ENCODE assay signal across 8 mouse cellular contexts in genomic region chrX:21334499-21335032, GRCm38 (mm10).
A peak's percentile ranks its signal among the peaks of the same experiment; 100 is the strongest.
DNase-seq lines count a peak whose midpoint lies in the region; ATAC-seq and TF ChIP-seq lines count a peak whose summit lies in the region.

No protein-coding gene starts in this region.

- no peaks in the 10 kb centered on the region for H3K27me3 ChIP-seq in forebrain, embryonic 13.5 days
- no peaks in the 10 kb centered on the region for H3K27me3 ChIP-seq in limb, embryonic 10.5 days (ENCODE audit: low read depth, poor library complexity, severe bottlenecking)
- no peaks in the 10 kb centered on the region for H3K27me3 ChIP-seq in neural tube, embryonic 14.5 days (ENCODE audit: control insufficient read depth, insufficient read depth, low read length)
- H3K27me3 ChIP-seq in heart, adult 2 months (ENCODE audit: control insufficient read depth, insufficient read depth, low read length) = no peaks in the 10 kb centered on the region

- TF ChIP-seq EP300 in heart, adult 2 months (IDR thresholded peaks at IDR 0.05; ENCODE audit: insufficient read depth, low read depth, low read length) = no peak

- intact Hi-C loops in heart, adult 2 months (cut with DNase I) = no loop called here

- H3K27ac ChIP-seq in forebrain, embryonic 13.5 days = no peak overlapping the region
- H3K27ac ChIP-seq in limb, embryonic 10.5 days = no peak overlapping the region
- no peak overlapping the region for H3K27ac ChIP-seq in neural tube, embryonic 14.5 days (ENCODE audit: low read depth, low read length)
- H3K27ac ChIP-seq in heart, adult 2 months = no peak overlapping the region

- H3K4me1 ChIP-seq in forebrain, embryonic 13.5 days = no peaks in the 10 kb centered on the region
- H3K4me1 ChIP-seq in limb, embryonic 10.5 days = no peaks in the 10 kb centered on the region
- H3K4me1 ChIP-seq in neural tube, embryonic 14.5 days (ENCODE audit: control insufficient read depth, insufficient read depth, low read length) = no peaks in the 10 kb centered on the region
- no peaks in the 10 kb centered on the region for H3K4me1 ChIP-seq in heart, adult 2 months (ENCODE audit: control insufficient read depth, insufficient read depth, low read length)

- DNase-seq in testis, postnatal 10 days (ENCODE audit: low spot score) = peak; percentile 39
- DNase-seq in testis, postnatal 14 days (ENCODE audit: low spot score) = no peak
- peak; percentile 31 for DNase-seq in limb, embryonic 10.5 days (ENCODE audit: low spot score)
- DNase-seq in frontal cortex, postnatal 25 days (ENCODE audit: low spot score in 2 of 2) = no peak
- DNase-seq in thymus, adult 18-20 months = no peak
- no peak for DNase-seq in heart, adult 2 months

- no peak for ATAC-seq in forebrain, embryonic 13.5 days
- no peak for ATAC-seq in neural tube, embryonic 14.5 days (ENCODE audit: low read depth)

- H3K9ac ChIP-seq in forebrain, embryonic 13.5 days = no peak overlapping the region
- no peak overlapping the region for H3K9ac ChIP-seq in neural tube, embryonic 14.5 days (replicated peaks; ENCODE audit: low read depth, low read length)
- H3K9ac ChIP-seq in heart, adult 2 months (ENCODE audit: low read depth, low read length) = no peak overlapping the region

- peak overlapping the region; percentile 52 for H3K4me2 ChIP-seq in forebrain, embryonic 13.5 days
- peak overlapping the region; percentile 40 for H3K4me2 ChIP-seq in neural tube, embryonic 14.5 days (ENCODE audit: low read depth, low read length)

- no peak for TF ChIP-seq CTCF in heart, adult 2 months (IDR thresholded peaks at IDR 0.05)

- 32% methylated on average over 13 of the region's 13 CpGs for WGBS in forebrain, embryonic 13.5 days
- 23% methylated on average over 13 of the region's 13 CpGs for WGBS in limb, embryonic 10.5 days
- 31% methylated on average over 13 of the region's 13 CpGs for WGBS in neural tube, embryonic 14.5 days
- WGBS in heart, adult 2 months = 36% methylated on average over 13 of the region's 13 CpGs

- H3K4me3 ChIP-seq in forebrain, embryonic 13.5 days = peak overlapping the region; percentile 31
- peak overlapping the region; percentile 44 for H3K4me3 ChIP-seq in limb, embryonic 10.5 days
- H3K4me3 ChIP-seq in neural tube, embryonic 14.5 days (ENCODE audit: low read depth, low read length) = peak overlapping the region; percentile 20
- no peak overlapping the region for H3K4me3 ChIP-seq in heart, adult 2 months

- TF ChIP-seq POLR2A in heart, adult 2 months (IDR thresholded peaks at IDR 0.05; ENCODE audit: insufficient read depth, low read depth, low read length) = no peak

- H3K79me2 ChIP-seq in heart, adult 2 months (replicated peaks; ENCODE audit: control insufficient read depth, insufficient read depth, low read length) = no peaks in the 10 kb centered on the region

- H3K9me3 ChIP-seq in forebrain, embryonic 13.5 days (replicated peaks) = no peaks in the 10 kb centered on the region
- H3K9me3 ChIP-seq in limb, embryonic 10.5 days (replicated peaks) = no peaks in the 10 kb centered on the region
- H3K9me3 ChIP-seq in neural tube, embryonic 14.5 days (ENCODE audit: control insufficient read depth, low read length) = no peaks in the 10 kb centered on the region

- no peaks in the 10 kb centered on the region for H3K36me3 ChIP-seq in forebrain, embryonic 13.5 days (ENCODE audit: poor library complexity, severe bottlenecking)
- no peaks in the 10 kb centered on the region for H3K36me3 ChIP-seq in limb, embryonic 10.5 days
- H3K36me3 ChIP-seq in neural tube, embryonic 14.5 days (ENCODE audit: control insufficient read depth, insufficient read depth, low read length) = no peaks in the 10 kb centered on the region
- no peaks in the 10 kb centered on the region for H3K36me3 ChIP-seq in heart, adult 2 months (ENCODE audit: control insufficient read depth, insufficient read depth, low read length)

Comparison
In these comparisons a context has a peak if more than half of its experiments do, and no peak if none do; other contexts are left out.
1. DNase-seq: peak in testis, postnatal 10 days (single experiment) and limb, embryonic 10.5 days (single experiment); none in testis, postnatal 14 days (single experiment), frontal cortex, postnatal 25 days (0 of 2), thymus, adult 18-20 months (0 of 2) and heart, adult 2 months (0 of 2).